15 mouse cellular contexts compared by ENCODE assay signal in the genomic region with DNA sequence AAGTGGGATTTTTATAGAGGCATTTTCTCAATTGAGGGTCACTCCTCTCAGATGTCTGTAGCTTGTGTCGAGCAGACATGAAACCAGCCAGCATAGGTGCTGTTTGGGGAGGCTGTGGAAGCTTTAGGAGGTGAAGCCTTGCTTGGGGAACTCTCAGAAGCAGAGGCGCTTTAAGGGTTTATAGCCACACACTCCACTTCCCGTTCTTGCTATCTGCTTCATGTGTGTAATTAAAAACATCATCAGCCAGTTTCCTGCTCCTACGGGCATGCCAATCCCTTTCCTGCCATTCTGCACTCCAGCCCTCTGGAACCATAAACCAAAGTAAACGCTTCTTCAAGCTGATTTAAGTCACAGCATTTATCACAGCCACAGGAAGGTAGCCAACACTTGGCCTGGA. TPM values are rescaled to one million over a fixed set of nuclear protein-coding genes. Genes with fewer than 3 reads are reported as not detected.
"Had no signal": no experiment of that assay in that cellular context is flagged by ENCODE, and none has a peak within 500 bp of the region (broad histone marks: within the 10 kb centered on the region; RNA-seq: fewer than 3 reads in every experiment).

No protein-coding gene starts in this region.

- H3K9ac ChIP-seq: liver, embryonic 15.5 days; lung, embryonic 15.5 days; neural tube, embryonic 13.5 days had no signal

- ATAC-seq: hindbrain, postnatal 0 days; midbrain, embryonic 16.5 days had no signal

- H3K4me3 ChIP-seq: layer of hippocampus, adult 2 months; limb, embryonic 10.5 days; liver, embryonic 15.5 days; lung, embryonic 15.5 days; midbrain, embryonic 10.5 days; neural tube, embryonic 13.5 days had no signal

- H3K27ac ChIP-seq: hindbrain, postnatal 0 days; layer of hippocampus, adult 2 months; limb, embryonic 10.5 days; liver, embryonic 15.5 days; midbrain, embryonic 10.5 days; neural tube, embryonic 13.5 days had no signal

- H3K27me3 ChIP-seq: liver, embryonic 15.5 days; lung, embryonic 15.5 days; neural tube, embryonic 13.5 days had no signal

- H3K36me3 ChIP-seq: limb, embryonic 10.5 days; liver, embryonic 15.5 days; lung, embryonic 15.5 days; midbrain, embryonic 10.5 days; neural tube, embryonic 13.5 days had no signal

- DNase-seq: kidney, adult 8-10 months; kidney, postnatal 36 days; right cerebral cortex, postnatal 14 days; thymus, postnatal 36 days had no signal

- H3K4me1 ChIP-seq: liver, embryonic 15.5 days; midbrain, embryonic 10.5 days; neural tube, embryonic 13.5 days had no signal

- H3K4me2 ChIP-seq: liver, embryonic 11.5 days; liver, embryonic 15.5 days; lung, embryonic 15.5 days; neural tube, embryonic 13.5 days had no signal

- H3K9me3 ChIP-seq: limb, embryonic 10.5 days; liver, embryonic 15.5 days; lung, embryonic 15.5 days; midbrain, embryonic 10.5 days; neural tube, embryonic 13.5 days had no signal

RNA-seq across cellular contexts. Expression of a gene that starts 3.8 kb away (rescaled TPM):
- polyA plus RNA-seq: hindbrain, postnatal 0 days; kidney, embryonic 16.5 days; limb, embryonic 10.5 days; limb, embryonic 14.5 days; liver, embryonic 11.5 days; liver, embryonic 15.5 days; lung, embryonic 15.5 days; midbrain, embryonic 10.5 days; midbrain, embryonic 16.5 days; neural tube, embryonic 13.5 days had no signal

RNA-seq across cellular contexts. Expression of a gene that starts 48.1 kb away (rescaled TPM):
- polyA plus RNA-seq: kidney, embryonic 16.5 days; limb, embryonic 10.5 days; midbrain, embryonic 10.5 days had no signal
